ENCODE assay signal across 8 mouse cellular contexts in the genomic region with DNA sequence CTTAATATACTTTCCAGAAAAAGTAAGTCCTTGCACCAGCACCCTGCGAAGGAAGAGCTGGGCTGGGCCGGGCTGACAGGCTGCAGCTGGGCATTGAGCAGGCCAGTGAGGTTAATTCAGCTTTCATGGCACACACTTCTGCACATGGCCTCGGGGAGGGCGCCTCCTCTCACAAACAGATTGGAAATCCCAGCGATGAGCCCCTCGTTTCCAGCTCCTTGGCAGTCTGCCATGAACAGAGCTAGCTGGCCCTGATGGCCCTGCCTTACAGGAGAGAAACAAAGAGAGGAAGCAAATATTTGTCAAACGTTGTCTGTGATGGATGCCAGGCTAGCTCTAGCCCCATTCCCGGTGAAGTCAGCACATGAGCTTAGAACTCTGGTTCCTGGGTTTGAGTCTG.
DNase-seq lines count a peak whose midpoint lies in the region; ATAC-seq lines count a peak whose summit lies in the region.

No protein-coding gene starts in this region.

- no peaks in the 10 kb centered on the region for H3K9me3 ChIP-seq in intestine, embryonic 14.5 days (ENCODE audit: control insufficient read depth, low read length)

- H3K4me3 ChIP-seq in intestine, embryonic 14.5 days (ENCODE audit: low read depth, low read length), result no peak overlapping the region

- H3K9ac ChIP-seq in intestine, embryonic 14.5 days (ENCODE audit: low read length), result no peak overlapping the region

- H3K27ac ChIP-seq in intestine, embryonic 14.5 days (ENCODE audit: low read depth), result peak overlapping the region; percentile 43; the same call in 1 of the 2 replicates

- H3K36me3 ChIP-seq in intestine, embryonic 14.5 days (ENCODE audit: control insufficient read depth, insufficient read depth, low read length), result no peaks in the 10 kb centered on the region

- 15% methylated on average over 8 of the region's 8 CpGs for WGBS in intestine, embryonic 14.5 days

- H3K4me1 ChIP-seq in intestine, embryonic 14.5 days (replicated peaks; ENCODE audit: control insufficient read depth, insufficient read depth, low read length), result peaks cover 10% of the 10 kb centered on the region; the same call in 1 of the 2 replicates

- no peak overlapping the region for H3K4me2 ChIP-seq in intestine, embryonic 14.5 days (ENCODE audit: low read length)

- H3K27me3 ChIP-seq in intestine, embryonic 14.5 days (replicated peaks; ENCODE audit: control insufficient read depth, insufficient read depth, low read length), result no peaks in the 10 kb centered on the region

- ATAC-seq in intestine, embryonic 14.5 days (replicated peaks; ENCODE audit: low FRiP score, low TSS enrichment, low read depth), result peak; percentile 85
- no peak for ATAC-seq in activated CD4-positive, CD25-positive, alpha-beta regulatory T cell, adult 4 months

- DNase-seq in cerebellum, adult 9-10 months, result peak; percentile 26
- no peak for DNase-seq in cerebellum, adult 8-10 months
- DNase-seq in right cerebral cortex, postnatal 10 days (ENCODE audit: low spot score in 2 of 2), result peak; percentile 85 to 87
- no peak for DNase-seq in right cerebral cortex, adult 2 months (ENCODE audit: low spot score in 2 of 2)
- DNase-seq in intestine, embryonic 14.5 days (ENCODE audit: low spot score), result peak; percentile 76
- DNase-seq in lung, postnatal 4 days, result peak; percentile 82 to 90
- no peak for DNase-seq in spleen, postnatal 14 days (ENCODE audit: low spot score in 2 of 2)

Comparison
In these comparisons a context has a peak if more than half of its experiments do, and no peak if none do; other contexts are left out.
1. DNase-seq: peak in cerebellum, adult 9-10 months (single experiment), right cerebral cortex, postnatal 10 days (2 of 2), intestine, embryonic 14.5 days (single experiment) and lung, postnatal 4 days (2 of 2); none in cerebellum, adult 8-10 months (single experiment), right cerebral cortex, adult 2 months (0 of 2) and spleen, postnatal 14 days (0 of 2).